Mouse (Mus musculus) kidney, adult 9 months (tissue): Measurements from ENCODE around the gene Hoxa6.

ENCODE experiments used
- DNase-seq: peaks from one replicate; pipeline ENCODE4 v3.0.0; 2022

Hoxa6 gene

GRCm38 (mm10) chr6:52240389-52241000, 32.0 kb upstream of the Hoxa6 start, which contains the start of gene Hoxa10:
Gene Hoxa10, minus strand, starts transcription at chr6:52240854.
- DNase-seq, result peak; percentile 94

GRCm38 (mm10) chr6:52239625-52240388, 31.3 kb upstream of the Hoxa6 start:
- peak; percentile 49 for DNase-seq

DNA sequence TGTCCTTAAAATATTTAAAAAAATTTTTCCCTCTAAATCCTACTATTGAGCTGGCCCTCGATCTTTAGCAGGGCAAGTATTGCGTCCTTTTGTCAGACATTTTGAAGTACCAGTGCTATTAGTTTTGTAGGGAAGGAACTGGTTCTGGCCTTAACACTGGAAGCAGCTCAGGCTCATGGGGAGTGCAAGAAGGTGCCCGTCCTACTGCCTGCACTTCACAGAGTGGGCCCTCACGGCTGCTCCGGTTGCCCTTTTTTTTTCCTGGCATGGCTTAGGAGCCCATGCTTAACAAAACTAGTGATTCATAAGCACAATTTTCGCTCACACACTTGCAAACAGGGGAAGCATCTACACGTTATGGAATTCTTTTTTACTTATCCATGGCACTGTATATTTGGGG, 30.5 kb upstream of the Hoxa6 start:
- peak; percentile 44 for DNase-seq

DNA sequence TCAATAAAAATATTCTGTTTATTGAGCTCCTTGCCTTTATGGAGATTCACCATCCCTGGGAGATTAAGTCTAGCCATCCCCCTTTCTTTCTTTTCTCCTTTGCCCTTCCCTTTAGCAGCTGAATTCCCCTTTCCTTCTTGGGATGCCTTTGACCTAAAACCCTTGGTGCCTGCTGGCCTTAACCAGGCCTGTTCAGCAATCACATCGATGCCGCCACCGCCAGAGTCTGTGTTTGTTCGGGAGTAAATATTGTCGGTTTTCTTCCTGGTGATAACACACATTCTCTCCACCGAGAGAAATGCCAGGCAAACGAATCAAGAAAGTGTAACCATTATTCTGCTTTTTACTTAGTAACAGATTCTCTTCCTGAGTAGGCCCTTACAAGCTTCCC, 29.6 kb upstream of the Hoxa6 start:
- peak; percentile 41 for DNase-seq

DNA sequence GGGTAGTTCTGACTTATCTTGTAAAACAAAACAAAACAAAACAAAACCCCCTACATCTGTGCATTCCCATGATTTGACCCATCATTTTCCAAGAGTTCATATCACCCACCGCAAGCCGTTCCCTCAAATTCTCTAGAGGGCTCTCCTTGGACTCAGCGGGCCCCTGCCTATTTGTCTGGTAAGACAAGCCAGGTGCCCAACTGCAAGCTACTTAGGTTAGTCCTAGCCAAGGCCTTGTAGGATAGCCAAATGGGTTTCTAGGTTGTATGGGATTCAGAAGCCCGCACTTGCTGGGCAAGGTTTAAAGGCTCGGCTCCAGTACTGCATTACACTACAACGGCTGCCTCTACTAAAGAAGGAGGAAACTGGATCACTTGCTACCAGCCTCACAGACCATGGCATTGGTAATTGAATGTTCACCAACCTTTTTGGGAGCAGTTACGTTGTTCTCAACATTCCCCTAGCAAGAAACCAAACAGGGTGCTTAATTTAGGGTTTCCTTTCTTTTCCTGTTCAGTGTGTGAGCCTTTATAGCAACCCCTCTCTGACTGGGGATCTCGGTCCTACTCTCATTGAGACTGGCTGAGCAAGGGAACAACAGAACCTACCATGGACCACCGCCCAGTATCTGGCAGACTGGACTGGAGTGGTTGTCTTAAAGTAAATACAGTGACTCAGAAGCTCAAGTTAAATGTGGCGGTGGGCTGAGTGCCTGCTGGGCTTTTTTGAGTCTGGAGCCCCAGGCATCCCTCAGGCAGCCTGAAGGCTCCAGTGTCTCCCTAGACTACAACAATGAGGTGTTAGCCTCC, 29.0 kb upstream of the Hoxa6 start:
- DNase-seq, result peak; percentile 30

DNA sequence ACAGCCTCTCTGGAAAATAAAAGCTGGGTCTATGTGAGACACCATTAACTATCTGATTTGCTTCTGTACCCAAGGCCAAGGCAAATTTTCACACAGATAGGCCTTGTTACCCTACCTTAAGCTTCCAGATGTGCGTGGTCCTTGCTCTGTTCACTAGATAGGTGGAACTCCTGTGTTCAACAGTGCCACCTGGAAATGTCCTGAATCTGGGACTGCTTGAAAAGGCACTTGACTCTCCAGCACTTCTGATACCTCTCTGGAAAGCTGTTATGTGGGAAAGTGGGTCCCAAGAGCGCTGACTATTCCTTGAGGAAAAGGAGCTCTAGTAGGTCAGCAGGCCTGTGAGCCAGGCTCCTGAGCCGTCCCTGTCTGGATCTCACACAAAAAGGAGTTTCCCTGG, 28.3 kb upstream of the Hoxa6 start:
- DNase-seq, result peak; percentile 27

DNA sequence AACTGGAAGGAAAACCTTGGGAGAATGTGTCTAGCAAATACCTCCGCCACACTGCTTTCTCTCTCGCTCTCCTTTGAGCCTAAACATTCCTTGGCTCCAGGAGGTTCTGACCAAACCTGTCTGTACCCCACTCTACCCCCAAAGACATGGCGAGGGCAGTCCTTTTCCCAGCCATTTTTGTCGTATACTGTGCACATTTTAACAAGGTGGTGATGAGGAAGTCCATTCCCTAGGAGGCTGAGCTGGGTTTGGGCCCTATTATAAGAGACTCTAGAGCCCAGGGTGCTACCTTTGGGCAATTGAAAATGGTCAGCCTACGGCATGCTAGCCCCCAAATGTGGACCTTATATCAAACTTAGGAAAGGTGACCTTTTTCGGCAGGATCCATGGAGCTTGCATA, 27.3 kb upstream of the Hoxa6 start:
- DNase-seq, result no peak

DNA sequence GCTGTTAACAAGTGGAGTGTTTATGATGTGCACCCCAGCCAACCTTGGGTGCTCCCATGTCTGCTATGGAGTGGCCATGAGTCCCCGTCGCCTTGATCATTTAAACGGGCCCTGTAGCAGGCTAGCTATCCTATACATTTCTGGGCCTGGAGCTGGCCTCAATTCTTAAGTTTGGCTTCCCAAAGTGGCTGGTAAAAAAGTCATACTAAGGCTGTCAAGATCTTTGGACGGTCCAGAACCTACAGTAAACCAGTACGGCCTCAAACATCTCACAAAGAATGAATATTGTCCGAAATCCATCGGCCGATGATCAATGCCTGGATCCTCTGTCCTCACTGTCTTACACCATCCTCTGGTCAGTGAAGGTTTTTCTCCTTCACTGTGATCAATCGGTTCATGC, 26.7 kb upstream of the Hoxa6 start:
- no peak for DNase-seq

GRCm38 (mm10) chr6:52234428-52235140, 26.1 kb upstream of the Hoxa6 start:
- DNase-seq, result peak; percentile 81

DNA sequence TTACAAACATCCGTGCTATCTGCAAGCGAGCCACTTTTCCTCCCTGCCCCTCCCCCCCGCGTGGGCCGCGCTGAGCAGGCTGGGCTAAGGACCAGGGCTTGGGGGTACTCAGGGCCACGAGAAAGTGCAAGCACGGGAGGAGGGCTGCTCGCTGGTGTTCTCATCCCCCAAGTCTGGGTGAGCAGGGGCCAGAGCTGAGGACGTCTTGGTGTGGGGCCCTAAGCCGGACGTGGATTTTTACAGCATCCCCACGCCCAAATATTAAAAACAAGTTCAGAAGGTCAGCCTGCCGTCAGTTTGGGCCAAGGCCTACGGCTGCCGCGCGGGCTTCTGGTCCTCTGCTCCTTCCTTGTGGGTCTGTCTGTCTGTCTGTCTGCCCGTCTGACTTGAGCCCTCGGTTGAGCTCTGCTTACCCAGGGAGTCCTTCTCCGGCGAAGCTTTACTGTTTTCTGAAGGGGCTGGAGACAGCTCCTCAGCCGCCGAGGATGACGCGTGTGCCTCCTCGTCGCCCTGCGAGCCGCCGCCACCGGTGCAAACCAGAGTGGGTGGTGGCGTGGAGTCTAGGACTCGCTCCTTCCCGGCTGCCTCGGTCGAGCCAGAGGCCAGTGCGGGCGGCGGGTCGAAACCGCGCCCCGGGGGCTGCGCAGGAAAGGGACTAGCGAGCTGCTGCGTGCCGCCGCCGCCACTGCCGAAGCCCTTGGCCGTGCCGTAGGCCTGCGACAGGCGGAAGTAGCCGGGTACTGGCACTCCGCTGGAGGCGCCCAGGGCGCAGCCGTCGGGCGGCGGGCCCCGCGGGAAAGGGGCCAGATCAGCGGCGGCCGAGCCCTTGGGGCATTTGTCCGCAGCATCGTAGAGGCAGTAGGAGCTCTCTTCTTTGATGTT, 25.3 kb upstream of the Hoxa6 start:
- peak; percentile 91 for DNase-seq

GRCm38 (mm10) chr6:52232984-52233545, 24.5 kb upstream of the Hoxa6 start:
- no peak for DNase-seq

DNA sequence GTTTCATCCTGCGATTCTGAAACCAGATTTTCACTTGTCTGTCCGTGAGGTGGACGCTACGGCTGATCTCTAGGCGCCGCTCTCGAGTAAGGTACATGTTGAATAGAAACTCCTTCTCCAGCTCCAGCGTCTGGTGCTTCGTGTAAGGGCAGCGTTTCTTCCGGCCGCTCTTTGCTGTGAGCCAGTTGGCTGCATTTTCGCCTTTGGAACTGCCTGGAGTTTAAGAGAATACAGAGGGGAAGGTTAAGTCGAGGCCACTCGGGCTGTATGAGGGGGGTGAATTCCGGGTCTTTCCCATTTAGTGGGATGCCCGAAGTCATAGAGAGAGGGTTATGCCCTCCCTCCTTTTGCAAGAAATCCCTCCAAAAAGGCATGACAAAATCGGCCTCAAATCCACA, 24.0 kb upstream of the Hoxa6 start:
- peak; percentile 78 for DNase-seq

DNA sequence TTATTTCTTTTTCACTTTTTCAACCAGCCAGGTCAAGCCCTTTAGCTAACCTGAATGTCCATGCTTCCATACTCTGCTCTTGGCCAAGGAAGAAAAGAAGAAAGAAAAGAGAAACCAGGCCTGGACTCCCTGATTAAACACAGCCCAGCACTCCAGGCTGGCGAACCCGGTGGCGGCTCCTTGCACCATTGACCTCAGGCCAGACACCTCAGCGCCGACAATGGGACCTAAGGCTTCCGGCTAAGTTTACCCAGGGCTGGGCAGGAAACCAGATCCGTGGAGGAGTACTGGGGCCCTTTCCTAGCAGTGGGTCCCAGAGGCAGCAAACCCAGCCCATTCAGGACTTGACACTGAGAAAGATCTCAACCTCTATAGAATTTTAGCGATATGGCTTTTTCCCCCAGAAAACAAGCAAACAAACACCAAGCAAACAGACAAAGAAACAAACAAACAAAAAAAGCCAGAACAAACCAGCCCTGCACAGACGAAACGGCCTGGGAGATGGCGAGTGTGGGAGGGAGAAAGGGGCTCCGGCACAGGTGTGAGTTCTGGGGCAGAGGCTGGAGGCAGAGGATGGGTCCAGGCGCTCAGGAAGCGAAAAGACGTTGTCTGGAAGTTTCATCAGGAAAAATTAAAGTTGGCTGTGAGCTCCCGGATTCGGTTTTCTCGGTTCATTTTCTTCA, 23.5 kb upstream of the Hoxa6 start:
- DNase-seq, result peak; percentile 71

DNA sequence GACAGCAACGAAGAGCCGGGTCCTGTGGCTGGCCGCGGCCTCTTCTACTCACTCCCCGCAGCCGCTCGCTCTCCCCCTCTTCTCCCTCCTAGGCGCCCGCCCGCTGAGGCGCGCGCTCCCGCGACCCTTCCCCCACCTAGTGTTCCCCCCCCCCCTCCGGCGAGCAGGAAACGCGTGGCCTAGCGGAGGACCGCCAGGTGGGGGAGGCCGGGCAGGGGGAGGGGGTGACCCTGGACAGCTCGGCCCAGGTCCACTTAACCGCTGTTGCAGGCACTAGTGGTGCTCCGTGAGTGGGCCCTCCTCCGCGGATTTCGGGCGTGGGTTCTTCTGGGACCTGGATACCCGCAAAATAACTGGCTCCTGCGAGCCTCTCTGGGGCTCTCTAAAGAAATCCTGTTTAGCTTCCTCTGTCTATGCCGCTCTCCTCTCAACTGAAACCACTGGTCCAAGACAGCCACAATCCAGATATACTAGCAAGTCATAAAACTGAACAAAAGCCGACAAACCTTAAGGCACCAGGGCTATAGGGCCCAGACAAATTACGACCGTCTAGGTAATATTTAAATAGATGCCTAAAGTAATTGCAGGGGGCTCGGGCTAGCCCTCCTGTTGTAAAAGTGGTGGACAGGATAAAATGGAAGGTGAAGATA, 22.1 kb upstream of the Hoxa6 start, which contains the start of gene Hoxa9:
Gene Hoxa9 (minus strand): TSS at position 574 of the 650 bp plus-strand sequence.
- peak; percentile 68 for DNase-seq

DNA sequence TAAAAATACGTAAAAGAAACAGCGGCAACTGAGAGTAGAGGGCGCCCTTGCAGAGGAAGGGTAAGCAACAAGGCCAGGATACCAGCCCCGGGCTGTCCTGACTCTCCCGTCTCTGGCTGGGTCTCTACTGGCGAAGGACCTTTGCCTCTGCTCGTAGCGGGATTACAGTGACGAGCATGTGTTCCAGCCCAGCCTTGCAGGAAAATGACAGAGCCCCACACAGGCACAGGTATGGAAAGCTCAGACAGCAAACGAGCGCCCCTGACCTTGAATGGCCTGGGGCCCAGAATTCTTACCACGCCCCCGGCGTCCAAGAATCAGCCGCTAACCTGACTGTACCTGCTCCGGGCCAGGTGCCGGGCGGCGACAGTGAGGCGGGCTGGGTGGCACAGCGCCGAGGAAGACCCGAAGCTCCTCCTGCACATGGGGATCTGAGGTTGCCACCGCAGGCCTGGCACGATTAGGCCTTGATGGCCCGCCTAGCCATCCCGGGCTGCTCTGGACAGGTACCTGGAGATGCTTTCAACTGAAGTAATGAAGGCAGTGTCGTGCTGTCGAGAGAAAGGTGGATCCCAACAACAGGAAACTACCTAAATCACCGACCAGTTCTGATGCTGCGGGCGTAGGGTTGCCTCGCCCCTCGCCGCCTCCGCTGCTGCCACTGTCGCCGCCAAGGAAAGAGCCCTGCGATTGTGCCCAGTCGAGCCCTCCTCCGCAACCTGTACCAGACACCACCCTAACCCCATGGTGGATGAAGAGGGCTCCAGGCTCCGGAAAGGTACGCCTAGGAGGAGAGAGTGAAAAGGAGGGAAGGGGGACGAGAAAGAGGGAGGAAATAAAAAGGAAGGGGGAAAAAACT, 21.3 kb upstream of the Hoxa6 start:
- peak; percentile 90 for DNase-seq

GRCm38 (mm10) chr6:52228475-52229465, 20.2 kb upstream of the Hoxa6 start:
- peak; percentile 60 for DNase-seq

GRCm38 (mm10) chr6:52227470-52228222, 19.1 kb upstream of the Hoxa6 start:
- peak; percentile 67 for DNase-seq
